Mouse (Mus musculus) C3H10T1/2 (cell line): ENCODE data around the gene Tle3. TPM values are rescaled to one million over a fixed set of nuclear protein-coding genes. Genes with fewer than 3 reads are reported as not detected.

Experiments used
- polyA plus RNA-seq, 2 experiments: library from polyadenylated mRNA; unstranded; fragments of >200 nt; fragmentation: generic; extraction: Trizol; gene quantifications; one replicate each; pipeline ENCODE4 v1.2.1; 2012; ENCODE audit warnings: missing spikeins in 2 of 2

Gene Tle3
- polyA plus RNA-seq, result 10 to 100 TPM; 10.3 to 30.7 TPM

GRCm38 (mm10) chr9:61371755-61372509, at the start of gene Tle3:
Gene Tle3 (plus strand): TSS chr9:61372366.

